Mouse (Mus musculus): Measurements from ENCODE around the gene Clec4g. TPM values are rescaled to one million over a fixed set of nuclear protein-coding genes. Genes with fewer than 3 reads are reported as not detected.

Clec4g gene
- total RNA-seq, 4 experiments from 2014 or later: not detected

DNA sequence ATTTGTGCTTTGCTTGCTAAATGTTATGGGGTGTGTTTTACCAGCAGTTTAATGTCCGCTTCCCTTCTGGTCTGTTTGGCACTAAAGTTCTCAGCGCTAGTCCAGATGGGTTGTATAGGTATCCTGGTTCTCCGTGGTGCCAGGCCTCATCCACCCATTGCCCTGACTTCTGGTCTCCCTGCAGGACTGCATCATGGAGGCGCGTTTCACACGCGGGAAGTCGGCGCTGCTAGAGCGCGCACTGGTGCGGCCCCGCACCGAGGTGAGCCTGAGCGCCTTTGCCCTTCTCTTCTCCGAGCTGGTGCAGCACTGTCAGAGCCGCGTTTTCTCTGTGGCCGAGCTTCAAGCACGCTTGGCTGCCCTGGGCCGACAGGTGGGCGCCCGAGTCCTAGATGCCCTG is 41.6 kb downstream of the Clec4g start:
- DNase-seq: no peak

DNA sequence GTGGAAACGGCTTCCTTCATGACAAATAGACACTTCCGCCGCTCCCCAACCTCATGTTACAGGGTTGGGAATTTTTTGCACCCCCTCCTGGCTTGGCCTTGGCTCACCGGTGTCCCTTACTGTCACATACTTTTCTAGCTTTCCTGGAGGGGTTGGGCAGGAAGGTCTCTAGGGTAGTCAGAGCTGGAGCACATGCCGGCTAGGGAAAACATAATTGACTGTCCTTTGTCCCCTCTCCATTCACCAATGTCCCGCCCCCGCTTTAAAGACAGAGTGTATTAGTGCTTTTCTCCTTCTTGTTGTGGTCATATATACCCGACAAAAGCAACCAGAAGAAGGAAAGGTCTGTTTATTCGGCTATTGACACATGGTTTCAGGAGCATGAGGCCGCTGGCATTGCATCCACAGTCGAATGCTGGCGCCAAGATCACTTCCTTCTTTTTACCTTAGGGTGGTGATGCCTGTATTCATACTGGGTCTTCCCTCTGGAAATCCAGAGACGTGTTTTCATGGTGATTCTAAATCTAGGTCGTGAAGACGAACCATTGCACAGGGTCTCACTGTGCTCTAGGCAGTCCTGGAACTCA is 43.4 kb downstream of the Clec4g start:
- no peak for DNase-seq

DNA sequence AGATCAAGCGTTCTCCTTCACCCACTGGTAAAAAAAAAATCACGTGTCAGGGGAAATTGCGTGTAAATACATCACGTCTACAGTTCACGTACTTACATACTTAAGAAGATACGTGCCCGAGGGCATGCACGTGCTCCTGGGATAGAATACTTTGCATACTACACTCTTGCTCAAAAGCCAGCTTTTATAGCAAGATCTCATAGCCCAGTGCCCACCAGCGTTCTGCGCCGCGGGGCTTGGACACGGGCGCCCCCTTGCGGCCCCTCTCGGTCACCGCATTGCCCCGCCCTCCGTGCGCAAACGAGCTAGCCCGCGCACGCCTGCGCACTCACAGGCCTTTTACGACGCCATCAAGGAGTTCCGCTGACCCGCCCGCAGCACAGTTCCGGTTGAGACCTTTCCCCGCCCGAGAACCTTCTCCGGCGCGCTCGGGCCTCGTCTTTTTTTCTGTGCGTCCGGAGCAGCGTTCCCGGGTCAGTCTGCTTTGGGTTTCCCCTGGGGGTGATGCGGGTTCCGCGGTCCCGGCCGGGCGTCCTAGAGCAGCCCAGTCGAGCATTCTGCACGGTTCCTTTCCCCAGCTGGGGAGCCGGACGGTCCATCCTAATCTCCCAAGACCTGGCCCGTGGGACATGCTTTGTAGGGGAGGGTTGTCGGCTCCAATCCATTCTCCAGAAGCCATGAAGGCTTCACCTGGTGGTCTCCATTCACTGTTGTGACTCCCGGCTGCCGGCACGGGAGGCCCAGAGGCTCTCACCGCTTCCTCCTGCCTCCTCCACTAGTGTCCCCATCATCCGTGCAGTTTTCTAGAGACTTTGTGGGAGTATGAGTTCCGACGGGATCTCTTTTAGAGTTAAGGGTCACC is 44.1 kb downstream of the Clec4g start, which contains the start of gene Trappc5:
Gene Trappc5 (plus strand): TSS at position 169 of the 862 bp plus-strand sequence.
- DNase-seq: peak; percentile 91

DNA sequence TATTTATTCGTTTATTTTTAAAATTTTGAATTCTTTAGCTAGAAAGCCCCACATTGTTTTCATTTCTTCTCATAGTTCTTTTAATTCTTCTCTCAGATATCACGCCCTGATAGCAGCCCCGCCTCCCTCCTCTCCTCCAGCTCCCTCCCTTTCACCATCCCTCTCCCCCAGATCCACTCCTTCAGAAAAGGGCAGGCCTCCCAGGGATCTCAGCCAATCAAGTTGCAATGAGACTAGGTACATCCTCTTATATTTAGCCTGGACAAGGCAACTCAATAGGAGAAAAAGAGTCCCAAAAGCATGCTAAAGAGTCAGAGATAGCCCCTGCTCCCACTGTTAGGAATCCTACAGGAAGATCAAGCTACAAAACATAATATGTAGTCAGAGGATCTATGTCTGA is 45.8 kb downstream of the Clec4g start:
- no peak for DNase-seq

DNA sequence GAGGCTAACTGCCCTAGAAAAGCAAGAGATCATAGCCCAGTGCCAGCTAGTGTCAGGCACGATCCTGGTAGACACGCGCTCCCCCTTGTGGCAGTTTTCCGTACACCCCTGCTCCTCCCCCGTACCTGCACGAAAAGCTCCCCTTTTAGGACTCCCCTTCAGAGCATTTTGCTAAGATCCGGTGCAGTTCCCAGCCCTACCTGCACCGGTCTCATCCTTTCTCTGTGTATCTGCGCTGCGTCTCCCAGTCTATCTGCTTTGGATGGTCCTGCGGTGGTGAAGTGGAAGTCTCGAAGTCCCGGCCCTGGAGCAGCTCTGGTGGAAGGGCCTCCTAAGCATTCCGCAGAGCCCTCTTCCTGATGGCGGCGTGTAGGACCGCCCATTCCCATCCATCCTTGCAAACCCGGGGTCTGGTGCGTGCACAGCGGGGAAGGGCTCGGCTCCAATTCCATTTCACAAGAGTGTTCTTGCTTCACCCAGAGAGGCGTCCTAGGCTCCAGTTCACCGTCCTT is 48.4 kb downstream of the Clec4g start, which contains the start of gene Fcor:
Gene Fcor (minus strand): TSS at position 383 of the 512 bp plus-strand sequence.
- peak; percentile 68 for DNase-seq

DNA sequence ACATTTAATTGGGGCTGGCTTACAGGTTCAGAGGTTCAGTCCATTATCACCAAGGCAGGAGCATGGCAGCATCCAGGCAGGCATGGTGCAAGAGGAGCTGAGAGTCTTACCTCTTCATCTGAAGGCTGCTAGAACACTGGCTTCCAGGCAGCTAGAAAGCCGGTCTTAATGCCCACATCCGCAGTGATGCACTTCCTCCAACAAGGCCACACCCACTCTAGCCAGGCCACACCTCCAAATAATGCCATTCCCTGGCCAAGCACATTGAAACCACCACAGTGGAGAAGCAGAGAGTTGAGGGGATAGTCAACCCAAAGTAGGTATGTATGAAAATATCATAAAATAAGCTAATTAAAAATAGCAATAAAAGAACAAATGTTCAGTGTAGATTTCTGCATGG is 50.1 kb downstream of the Clec4g start:
- no peak for DNase-seq

DNA sequence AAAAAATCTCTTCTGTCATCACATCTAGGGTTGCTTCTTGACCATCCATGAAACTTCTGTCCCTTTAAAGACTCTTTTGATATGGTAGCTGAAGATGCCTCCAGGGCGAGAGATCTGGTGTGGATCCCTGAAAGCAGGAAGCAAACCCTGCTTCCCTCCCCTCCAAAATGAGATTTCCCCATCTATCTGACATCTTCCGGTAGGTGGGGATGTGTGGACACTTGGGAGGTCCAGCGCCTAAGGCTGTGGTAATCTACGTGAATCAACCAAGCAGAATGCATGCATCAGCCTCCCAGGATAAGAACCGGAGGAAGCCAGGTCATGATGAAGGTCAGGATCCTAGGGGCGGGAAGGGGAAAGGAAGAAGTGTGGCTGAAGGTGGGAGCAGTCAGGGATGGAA is 54.9 kb downstream of the Clec4g start, which contains the start of gene Mcemp1:
Gene Mcemp1 (plus strand): TSS at position 248 of the 400 bp plus-strand sequence.
- no peak for DNase-seq

DNA sequence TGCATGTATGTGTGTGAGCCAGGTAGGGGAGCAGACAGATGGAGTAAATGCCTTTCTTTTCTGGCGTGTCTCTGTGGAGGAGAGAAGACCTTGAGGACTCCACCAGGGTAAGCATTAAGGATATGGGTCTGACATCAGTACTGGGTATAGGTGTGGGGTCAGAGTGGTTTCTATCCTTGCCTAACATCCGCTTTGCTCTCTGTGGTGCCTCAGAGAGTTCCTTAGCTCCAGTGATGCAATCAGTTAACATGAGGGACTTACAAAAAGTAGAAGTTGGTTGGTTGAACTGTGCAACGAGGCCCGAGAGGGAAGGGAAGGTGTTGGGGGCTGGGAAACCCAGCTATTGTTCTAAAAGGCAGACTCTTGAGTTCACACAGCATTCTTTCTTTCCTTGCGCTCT is 56.0 kb downstream of the Clec4g start:
- DNase-seq: no peak

DNA sequence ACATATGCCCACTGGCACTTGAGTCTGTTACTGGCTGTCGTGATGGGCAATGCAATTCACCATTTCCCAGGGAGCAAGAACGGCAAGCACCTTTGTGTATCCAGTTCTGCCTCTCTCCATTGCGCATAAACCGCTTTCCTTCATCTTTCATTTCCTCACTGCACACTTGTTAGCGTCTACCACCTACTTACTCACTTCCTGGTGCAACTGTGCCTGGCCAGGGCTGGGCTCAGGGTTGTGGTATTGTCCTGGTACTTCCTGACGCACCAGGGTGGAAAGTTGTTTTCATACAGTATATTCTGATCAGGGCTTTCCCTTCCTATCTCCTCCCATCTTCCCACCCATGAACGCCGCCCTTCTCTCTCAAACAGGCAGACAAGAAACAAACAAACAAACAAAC is 59.6 kb downstream of the Clec4g start:
- no peak for DNase-seq

Other genes starting within 250 kb of the Clec4g start
- under 1 TPM in 2 of 4 experiments, not detected in 2; 0.28 to 0.46 TPM for gene Tex45, start 249.8 kb downstream of the Clec4g start, total RNA-seq (2022)
- gene Zfp358, start 227.5 kb downstream of the Clec4g start, total RNA-seq (2022): 10 to 100 TPM; 20.6 to 22.9 (median 21.7) TPM
- 10 to 100 TPM; 45.0 to 82.0 (median 60.3) TPM for gene Mcoln1, start 220.2 kb downstream of the Clec4g start, total RNA-seq (2022)
- 10 to 100 TPM; 49.3 to 73.9 (median 63.2) TPM for gene Pnpla6, start 205.3 kb downstream of the Clec4g start, total RNA-seq (2022)
- gene C330021F23Rik, start 152.7 kb downstream of the Clec4g start, total RNA-seq (2022): not detected
- 10 to 100 TPM in 2 of 4 experiments, 1 to 10 TPM in 2; 4.7 to 15.5 (median 10.0) TPM for gene Camsap3, start 133.4 kb downstream of the Clec4g start, total RNA-seq (2022)
- gene Xab2, start 99.3 kb downstream of the Clec4g start, total RNA-seq (2022): 10 to 100 TPM; 37.2 to 44.3 (median 42.5) TPM
- gene Pet100, start 99.1 kb downstream of the Clec4g start, total RNA-seq (2022): 100 to 1,000 TPM in 1 of 4 experiments, 10 to 100 TPM in 3; 86.7 to 108 (median 94.2) TPM
- not detected for gene Pcp2, start 95.1 kb downstream of the Clec4g start, total RNA-seq (2022)
- 100 to 1,000 TPM in 2 of 4 experiments, 10 to 100 TPM in 2; 76.2 to 107 (median 99.8) TPM for gene Stxbp2, start 89.7 kb downstream of the Clec4g start, total RNA-seq (2022)
- gene Retn, start 64.9 kb downstream of the Clec4g start, total RNA-seq (2022): 100 to 1,000 TPM in 3 of 4 experiments, 10 to 100 TPM in 1; 50.2 to 152 (median 108) TPM
- under 1 TPM in 3 of 4 experiments, not detected in 1; 0.17 to 0.40 (median 0.26) TPM for gene Mcemp1, start 54.9 kb downstream of the Clec4g start, total RNA-seq (2022)
- gene Fcor, start 48.3 kb downstream of the Clec4g start, total RNA-seq (2022): 10 to 100 TPM in 3 of 4 experiments, 1 to 10 TPM in 1; 8.1 to 26.3 (median 22.4) TPM
- 10 to 100 TPM; 21.0 to 23.6 (median 22.5) TPM for gene Trappc5, start 44.4 kb downstream of the Clec4g start, total RNA-seq (2022)
- gene Fcer2a, start 26.5 kb downstream of the Clec4g start, total RNA-seq (2022): under 1 TPM; 0.12 to 0.54 (median 0.45) TPM
- 1 to 10 TPM in 2 of 4 experiments, under 1 TPM in 1, not detected in 1; 0.28 to 1.4 (median 1.2) TPM for gene Cd209a, start 28.3 kb upstream of the Clec4g start, total RNA-seq (2022)
- not detected for gene Cd209e, start 133.7 kb upstream of the Clec4g start, total RNA-seq (2022)
- 1 to 10 TPM in 3 of 4 experiments, under 1 TPM in 1; 0.73 to 2.2 (median 1.4) TPM for gene Cd209d, start 157.9 kb upstream of the Clec4g start, total RNA-seq (2022)
- 1 to 10 TPM; 1.1 to 2.3 (median 1.7) TPM for gene Cd209b, start 206.2 kb upstream of the Clec4g start, total RNA-seq (2022)
- gene Cd209c, start 234.1 kb upstream of the Clec4g start, total RNA-seq (2022): 1 to 10 TPM in 2 of 4 experiments, under 1 TPM in 1, not detected in 1; 0.78 to 1.7 (median 1.1) TPM